Mouse (Mus musculus): Measurements from ENCODE around the gene Papola.

DNA sequence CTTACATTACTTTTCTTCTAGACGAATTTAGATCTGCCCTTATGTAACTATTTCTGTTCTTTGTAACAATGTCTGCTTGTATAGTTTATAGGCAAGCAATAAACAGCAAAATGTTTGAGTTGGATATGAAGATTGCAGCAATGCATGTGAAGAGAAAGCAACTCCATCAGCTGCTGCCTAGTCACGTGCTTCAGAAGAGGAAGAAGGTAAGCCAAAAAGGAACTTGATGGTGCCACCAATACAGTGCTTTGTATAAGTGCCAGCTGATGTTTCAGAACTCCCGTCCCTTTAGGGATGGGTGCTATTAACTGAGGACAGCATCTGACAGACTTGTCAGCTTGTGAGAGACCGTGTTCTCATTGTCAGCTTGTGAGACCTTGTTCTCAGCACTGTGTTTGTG lies 39.0 kb downstream of the Papola start:
- TF ChIP-seq CTCF (IDR thresholded peaks at IDR 0.05; ENCODE audit: extremely low read depth, insufficient read depth, insufficient read length, insufficient replicate concordance) (no peak), POLR2A (IDR thresholded peaks at IDR 0.05; ENCODE audit: low read depth, low read length) (no peak)
